Mouse (Mus musculus) testis, adult 2 months (tissue): ENCODE data around the gene A930017K11Rik.
A peak's percentile ranks its signal among the peaks of the same experiment; 100 is the strongest.

Experiments
- CTCF ChIP-seq: fragments of 200-500 bp; IDR thresholded peaks from 2 replicates; pipeline ENCODE4 v1.5.1; 2012; ENCODE audit warnings: low read depth, mild to moderate bottlenecking, inconsistent platforms, low read length, moderate library complexity; ENCODE audit not compliant: control insufficient read depth, insufficient read depth, insufficient replicate concordance
- POLR2A ChIP-seq: fragments of 200-500 bp; IDR thresholded peaks from 2 replicates; pipeline ENCODE4 v1.6.1; 2012; ENCODE audit warnings: low read depth, mild to moderate bottlenecking, inconsistent platforms, low read length, moderate library complexity; ENCODE audit not compliant: control insufficient read depth

DNA sequence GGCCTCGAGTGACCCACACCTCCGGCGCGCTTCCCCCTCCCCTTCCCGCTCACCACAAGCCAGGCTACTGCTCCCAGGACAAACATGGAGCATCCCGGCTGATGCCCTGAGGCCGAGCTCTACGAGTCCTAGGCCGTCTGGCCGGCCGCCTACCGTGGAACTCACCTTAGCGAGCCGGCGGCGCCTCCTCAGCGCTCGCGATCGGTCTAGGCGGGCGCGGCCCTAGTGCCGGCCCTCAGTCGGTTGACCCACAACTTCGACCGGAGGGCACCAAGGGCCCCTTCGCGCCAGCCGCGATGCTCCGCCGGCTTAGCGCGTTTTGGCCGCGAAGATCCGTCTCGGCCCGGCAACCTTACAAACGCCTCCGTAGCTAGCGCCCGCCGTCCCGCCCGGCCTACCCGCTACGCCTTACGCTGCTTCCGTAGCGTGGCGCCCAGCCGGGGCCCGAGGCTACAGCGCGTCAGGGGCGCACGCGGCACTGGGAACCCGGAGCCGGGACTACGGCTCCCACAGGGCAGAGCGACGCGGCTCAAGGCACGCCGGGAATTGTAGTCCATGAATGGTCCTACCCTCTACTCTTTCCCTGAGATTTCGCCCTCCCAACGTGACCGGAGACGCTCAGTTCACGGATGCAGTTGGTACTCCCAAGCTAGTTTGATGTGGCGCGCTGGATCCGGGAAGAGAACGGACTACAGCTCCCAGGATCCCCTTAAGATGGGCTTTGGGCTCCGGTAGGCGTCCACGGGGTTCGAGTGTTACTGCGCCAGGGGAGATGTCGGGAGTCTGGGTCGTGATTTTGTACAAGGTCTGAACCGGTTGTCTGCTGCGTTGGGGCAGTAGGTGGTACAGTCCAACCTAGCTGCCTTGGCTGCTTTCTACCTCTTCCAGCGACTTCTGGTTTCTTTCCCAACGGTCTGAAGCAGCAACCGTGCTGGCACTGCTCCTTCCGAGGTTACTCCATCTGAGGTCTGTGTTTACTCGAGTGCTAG, 33.2 kb upstream of the A930017K11Rik start, which contains the start of gene Capn15:
- TF ChIP-seq POLR2A: peak; percentile 59
- no peak for TF ChIP-seq CTCF
